Mouse (Mus musculus) liver, embryonic 15.5 days (tissue): Measurements from ENCODE around the gene Fkbp14. TPM values are rescaled to one million over a fixed set of nuclear protein-coding genes. Genes with fewer than 3 reads are reported as not detected.

Source experiments
- polyA plus RNA-seq: library from polyadenylated mRNA; unstranded; fragments of >200 nt; fragmentation: Nextera tagmentation; extraction: Ambion mirVana; gene quantifications from 2 replicates; pipeline ENCODE4 v1.2.1, GENCODE M21; 2015

Gene Fkbp14
- polyA plus RNA-seq, 1 experiment from 2014 or later: 4.7 TPM

Other genes starting within 250 kb of the Fkbp14 start
- gene Wipf3, start 167.7 kb downstream of the Fkbp14 start, polyA plus RNA-seq: 0.05 and 0.08 TPM in 2 replicates
- 0.31 and 0.41 TPM in 2 replicates for gene Scrn1, start 30.8 kb downstream of the Fkbp14 start, polyA plus RNA-seq
- gene Plekha8, start 2.2 kb downstream of the Fkbp14 start, polyA plus RNA-seq: 2.6 and 2.8 TPM in 2 replicates
- gene Mturn, start 84.3 kb upstream of the Fkbp14 start, polyA plus RNA-seq: 1.2 and 1.4 TPM in 2 replicates
- gene Znrf2, start 219.6 kb upstream of the Fkbp14 start, polyA plus RNA-seq: 2.1 and 2.2 TPM in 2 replicates